Mouse (Mus musculus): ENCODE measurements at regions not wholly inside any gene's neighbourhood (a gene's known extent, or its start where the extent isn't known, plus 50 kb on each side); places are given as distances from the start of the nearest gene placed in this dataset.
A peak's percentile ranks its signal among the peaks of the same experiment; 100 is the strongest.

DNA sequence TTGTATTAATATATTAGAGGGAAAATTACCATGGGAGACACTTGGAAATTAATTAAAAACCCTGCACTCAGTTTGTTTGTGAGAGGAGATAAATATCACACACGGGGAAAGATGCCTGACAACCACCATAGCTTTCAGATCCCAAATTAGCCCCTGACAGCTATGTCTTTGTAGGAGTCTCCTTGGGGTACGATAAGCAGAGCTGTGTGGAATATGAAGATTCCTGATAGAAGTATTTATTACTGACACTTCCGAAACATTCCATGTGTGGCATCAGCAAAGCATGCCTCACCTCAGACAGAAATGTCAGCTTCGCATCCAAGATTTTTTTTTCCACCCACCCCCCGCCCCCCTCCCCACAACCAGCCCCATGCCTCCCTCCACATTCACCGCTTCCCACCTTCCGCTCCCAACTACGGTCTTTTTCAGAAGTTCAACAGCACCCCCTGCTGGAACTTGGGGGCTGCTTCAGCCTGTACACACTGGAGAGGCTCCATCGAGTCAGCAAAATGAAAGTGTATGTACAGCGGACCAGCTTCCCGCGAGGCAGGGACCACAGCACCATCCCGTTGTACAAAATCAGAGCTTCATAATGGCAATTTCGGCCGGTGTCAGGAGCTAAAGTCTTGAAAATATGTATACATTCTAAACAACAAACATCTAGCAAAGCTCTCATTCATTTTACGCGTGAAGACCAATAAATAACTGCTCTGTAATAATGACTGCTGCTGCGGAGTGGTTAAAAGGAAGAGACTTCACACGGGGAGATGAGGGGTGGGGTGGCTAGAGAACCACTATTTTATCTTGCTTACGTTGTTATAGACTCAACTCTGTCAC lies 66.7 kb downstream of the Rwdd3 start:
- peak; percentile 53 for DNase-seq (ENCODE audit: low spot score)

- DNase-seq (ENCODE audit: low spot score), result no peak
Observed at GRCm38 (mm10) chr3:121102871-121103270, 68.6 kb downstream of the Rwdd3 start.

GRCm38 (mm10) chr3:121102120-121102519 lies 69.4 kb downstream of the Rwdd3 start:
- no peak for DNase-seq (ENCODE audit: low spot score)

DNA sequence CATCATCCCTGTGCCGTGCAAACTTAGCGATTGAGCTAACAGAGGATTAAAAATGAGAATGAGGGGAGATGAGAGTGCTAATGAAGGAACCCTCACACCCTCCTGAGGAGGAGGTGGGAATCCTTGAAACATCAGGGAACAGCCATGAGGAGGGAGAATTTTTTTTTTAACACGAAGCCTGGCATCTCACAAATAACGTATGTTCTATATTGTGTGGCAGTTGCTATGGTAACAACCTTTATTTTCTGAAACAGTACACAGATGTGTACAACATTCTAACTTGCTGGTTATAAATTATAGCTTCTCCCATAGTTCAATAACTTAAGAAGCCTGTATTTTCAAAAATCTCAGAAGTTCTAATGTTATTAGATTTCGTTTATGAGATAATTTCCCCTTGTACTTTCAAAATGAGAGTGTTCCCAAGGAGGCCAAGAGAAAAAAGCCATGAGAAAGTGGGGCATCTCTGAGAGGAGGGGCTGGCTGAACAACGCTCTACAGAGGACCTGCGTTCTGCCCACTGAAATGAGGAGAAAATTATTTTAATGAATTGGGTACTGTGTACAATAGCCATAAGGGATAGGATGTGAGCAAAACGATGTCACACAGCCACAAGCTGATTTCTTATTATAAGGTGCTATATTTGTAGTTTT lies 71.2 kb downstream of the Rwdd3 start:
- DNase-seq (ENCODE audit: low spot score), result no peak

- DNase-seq (ENCODE audit: low spot score), result peak; percentile 8
Observed at GRCm38 (mm10) chr3:121093509-121093908, 78.0 kb downstream of the Rwdd3 start.

GRCm38 (mm10) chr3:121088724-121089123 lies 82.8 kb downstream of the Rwdd3 start:
- DNase-seq (ENCODE audit: low spot score), result no peak

DNA sequence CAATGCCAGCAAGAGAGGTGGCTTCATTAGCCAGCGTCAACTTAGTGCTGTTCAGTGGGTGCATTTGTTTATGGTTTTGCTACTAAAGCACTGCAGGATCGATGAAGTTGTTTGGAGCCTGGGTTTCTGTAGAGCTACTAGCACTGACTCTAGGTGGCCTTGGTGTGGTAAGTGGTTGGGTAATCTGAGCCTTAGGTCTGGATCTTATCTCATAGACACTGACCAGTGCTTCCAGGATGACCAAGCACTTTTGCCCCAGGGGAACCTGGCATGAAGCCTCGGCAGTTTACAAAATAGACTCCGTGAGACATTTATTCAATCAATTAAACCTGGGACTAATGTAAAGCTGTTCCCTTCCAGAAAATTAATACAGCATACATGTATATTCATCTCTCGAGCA lies 102.8 kb downstream of the Rwdd3 start:
- DNase-seq (ENCODE audit: low spot score), result no peak

DNA sequence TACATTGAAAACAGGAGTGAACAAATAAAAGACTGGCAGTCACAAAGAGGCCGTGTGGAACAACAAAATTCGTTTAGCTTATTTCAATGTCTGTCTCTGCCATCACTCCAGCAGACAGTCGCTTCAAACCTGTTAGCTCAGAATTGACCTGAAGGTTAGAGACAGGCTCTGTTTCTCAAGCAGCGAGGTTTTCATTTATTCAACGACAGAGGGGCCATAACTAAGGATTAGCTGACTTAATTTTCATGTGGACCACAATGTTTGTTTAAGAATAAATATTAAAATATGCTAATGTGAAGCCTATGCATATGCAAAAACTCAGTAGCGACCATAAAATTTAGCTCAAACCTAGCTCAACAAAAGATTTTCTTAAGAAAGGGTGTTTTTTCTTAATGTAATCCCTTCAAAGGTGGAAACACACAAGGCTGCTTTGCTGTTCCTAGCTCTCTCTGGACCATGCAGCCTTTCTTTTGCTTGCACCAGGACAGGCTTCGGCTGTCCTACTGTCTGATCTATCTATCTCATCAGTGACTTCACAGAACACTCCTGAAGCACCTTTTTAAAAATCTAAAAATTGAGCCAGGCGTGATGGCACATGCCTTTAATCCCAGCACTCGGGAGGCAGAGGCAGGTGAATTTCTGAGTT lies 135.5 kb downstream of the Rwdd3 start:
- DNase-seq (ENCODE audit: low spot score), result no peak

DNA sequence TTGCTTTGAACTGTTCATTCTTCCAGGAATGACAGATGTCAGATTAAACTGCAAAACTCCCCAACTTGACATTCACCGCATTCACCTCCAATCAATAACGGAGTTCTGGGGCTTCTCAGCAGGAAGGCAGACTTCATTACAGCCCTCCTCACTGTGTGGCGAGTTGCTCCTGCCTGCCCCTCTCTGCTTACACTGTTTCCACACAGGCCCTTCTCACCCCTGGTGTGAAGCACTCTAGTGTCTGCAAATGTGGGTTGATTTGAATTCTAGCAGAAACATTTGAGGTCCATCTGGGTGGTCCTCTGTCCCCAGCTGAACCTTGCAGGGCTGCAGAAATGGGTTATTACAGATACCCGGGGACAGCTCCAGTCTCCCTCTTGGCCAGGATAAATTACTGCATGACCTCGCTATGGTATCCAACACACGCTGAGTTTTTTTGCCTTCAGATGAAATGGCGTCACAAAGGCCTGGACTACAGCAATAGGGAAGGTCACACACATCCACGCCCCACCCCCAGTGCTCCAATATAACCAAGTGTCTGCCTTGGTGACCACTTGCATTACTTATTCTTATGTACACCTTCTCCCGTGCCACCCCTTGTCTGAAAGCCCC lies 145.8 kb downstream of the Rwdd3 start:
- DNase-seq (ENCODE audit: low spot score), result no peak

DNA sequence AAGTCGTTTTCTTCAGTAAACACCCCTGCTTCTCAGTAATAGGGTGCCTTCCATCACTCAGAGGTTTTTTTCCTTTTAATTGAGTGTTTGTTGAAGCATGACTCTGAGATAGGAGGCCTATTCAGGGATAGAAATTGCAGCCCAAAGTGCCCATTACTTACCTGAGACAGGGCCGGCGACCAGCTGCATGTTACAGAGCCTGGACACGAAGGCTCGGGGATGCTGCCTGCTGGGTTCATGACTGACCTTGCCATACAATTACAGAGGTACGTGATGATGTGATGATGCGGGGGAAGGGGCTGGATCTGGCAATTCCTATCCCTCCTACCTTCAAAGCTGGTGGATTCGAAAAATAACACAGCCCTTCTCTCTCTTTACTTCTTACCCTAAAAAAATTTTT lies 146.7 kb downstream of the Rwdd3 start:
- DNase-seq (ENCODE audit: low spot score), result no peak

DNA sequence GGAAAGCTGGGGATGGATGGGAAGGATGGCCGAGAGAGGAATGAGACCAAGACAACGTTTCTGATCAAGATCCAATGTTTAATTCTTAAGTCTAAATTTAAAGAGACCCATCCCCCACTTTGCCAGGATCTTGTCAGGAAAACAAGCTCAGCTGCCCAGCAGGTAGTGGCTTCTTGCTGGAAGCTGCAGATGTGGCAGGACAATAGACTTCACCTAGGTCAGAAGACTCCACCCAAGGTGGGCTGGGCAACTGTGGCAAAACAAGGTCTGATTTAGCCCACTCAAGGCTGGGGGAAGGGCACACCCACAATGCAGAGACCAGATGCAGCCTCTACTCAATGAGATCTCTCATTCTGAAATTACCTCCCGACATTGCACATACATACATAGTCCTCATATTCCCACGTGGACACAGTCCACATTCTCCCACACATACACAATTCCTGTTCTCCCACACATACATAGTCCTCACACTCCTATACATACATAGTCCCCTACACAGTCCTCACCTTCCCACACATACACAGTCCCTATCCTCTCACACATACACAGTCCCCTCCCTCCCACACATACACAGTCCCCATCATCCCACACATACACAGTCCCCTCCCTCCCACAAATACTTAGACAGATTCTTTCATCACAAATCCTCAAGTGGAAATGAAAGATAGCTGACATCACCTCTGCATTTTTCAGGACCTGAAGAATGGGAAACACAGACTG lies 150.2 kb downstream of the Rwdd3 start:
- DNase-seq (ENCODE audit: low spot score), result no peak

GRCm38 (mm10) chr3:121009223-121009622 lies 162.3 kb downstream of the Rwdd3 start:
- DNase-seq (ENCODE audit: low spot score), result no peak

GRCm38 (mm10) chr3:120983556-120984270 lies 187.8 kb downstream of the Rwdd3 start:
- no peak for DNase-seq (ENCODE audit: low spot score)

DNA sequence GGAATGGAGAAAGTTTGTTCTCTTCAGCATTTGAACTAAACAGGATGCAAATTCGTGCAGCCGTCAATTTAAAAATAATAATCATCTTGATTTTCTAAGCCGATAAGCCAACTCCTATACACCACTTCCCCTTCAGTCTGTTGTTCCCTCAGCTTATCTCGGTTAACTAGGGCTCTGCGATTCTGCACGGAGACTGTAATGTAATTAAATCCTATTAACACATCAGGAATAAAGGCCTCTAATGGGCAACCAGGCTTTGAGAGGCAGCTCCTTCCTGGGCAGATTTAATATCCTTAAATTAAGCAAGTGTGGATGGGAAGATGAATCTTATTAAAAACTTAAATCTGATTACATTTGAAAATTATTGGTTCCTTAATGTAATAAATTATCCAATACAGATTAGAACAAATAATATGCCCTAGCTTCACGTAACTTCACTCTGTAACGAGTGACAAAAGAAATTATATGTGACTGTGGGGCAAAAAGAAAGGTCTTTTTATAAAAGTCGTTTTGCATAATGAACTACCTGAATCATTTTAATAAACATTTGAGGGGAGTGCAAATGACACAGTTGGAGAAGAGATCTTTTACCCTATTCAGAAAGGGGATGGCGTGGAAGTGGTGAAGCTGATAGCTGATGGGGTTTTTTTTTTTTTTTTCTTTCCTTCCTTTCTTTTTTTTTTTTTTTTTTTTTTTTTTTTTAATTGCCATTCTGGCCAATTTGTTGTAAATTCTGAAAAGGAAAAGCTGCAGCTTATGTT lies 188.5 kb downstream of the Rwdd3 start:
- DNase-seq (ENCODE audit: low spot score), result no peak

- DNase-seq (ENCODE audit: low spot score), result no peak
Observed at GRCm38 (mm10) chr3:120982218-120982617, 189.3 kb downstream of the Rwdd3 start.

DNA sequence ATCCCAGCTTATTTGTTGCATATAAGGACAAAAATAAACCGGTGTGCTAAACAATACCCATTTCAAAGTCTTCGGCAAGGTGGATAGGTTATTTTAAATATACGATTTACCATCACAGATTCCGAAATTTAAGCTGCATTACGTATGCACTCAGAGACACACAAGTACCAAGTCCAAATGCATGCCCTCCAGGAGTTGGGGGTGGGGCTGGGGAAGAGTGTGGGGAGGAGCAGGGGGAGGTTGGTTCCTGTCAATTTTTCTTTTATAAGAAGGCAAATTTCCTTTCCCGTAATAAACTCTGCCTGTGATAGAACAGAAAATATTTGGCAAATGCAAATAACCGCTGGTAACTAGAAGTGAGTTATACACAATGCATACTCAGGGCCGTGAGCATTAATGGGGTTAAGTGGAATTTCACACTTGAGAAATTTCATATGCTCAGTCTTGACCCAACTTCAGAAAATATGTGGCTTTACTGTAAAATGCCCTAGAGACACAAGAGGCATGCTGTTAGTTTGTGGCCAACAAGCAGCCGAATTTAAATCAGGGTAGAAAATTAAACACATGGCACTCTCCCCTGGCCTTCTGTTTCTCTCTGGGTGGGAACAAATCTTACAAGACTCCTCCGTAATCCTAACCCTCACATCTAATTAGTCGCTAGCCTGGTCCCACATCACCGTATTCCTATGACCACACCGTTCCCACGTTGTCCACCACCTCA lies 200.6 kb downstream of the Rwdd3 start:
- no peak for DNase-seq (ENCODE audit: low spot score)

GRCm38 (mm10) chr3:120946906-120947305 lies 224.6 kb downstream of the Rwdd3 start:
- DNase-seq (ENCODE audit: low spot score), result no peak

DNA sequence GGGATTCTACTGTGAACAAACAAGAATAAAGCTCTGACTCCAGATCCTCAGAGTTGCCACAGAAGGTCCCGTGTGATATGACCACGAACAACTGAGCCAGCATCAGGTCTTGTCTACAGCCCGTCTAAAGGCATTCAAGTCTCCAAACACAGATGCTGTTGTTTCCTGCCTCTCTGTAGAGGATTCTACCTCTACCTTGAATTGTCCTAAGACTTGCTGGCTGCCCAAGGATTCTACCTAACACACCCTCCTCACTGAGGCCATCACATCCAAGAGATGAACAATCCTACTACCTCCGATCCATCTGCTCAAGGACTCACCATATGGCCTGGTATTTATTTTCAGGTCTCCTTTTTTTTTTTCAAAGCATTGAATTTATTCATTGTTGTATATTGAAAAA lies 237.1 kb downstream of the Rwdd3 start:
- DNase-seq (ENCODE audit: low spot score), result no peak

- no peak for DNase-seq (ENCODE audit: low spot score)
Observed at GRCm38 (mm10) chr3:120920351-120920750, 251.1 kb downstream of the Rwdd3 start.

GRCm38 (mm10) chr3:120898931-120899330 lies 272.6 kb downstream of the Rwdd3 start:
- DNase-seq (ENCODE audit: low spot score), result no peak

All from urinary bladder, postnatal 25 days (tissue).